Mouse (Mus musculus) midbrain, postnatal 0 days (tissue): Measurements from ENCODE around the gene Vmn1r124. TPM values are rescaled to one million over a fixed set of nuclear protein-coding genes. Genes with fewer than 3 reads are reported as not detected.
"Not testable (repeated sequence)": the region's sequence is repeated elsewhere in the genome, so short reads cannot be mapped to it uniquely, and the experiment has no call there.

ENCODE experiments used
- ATAC-seq: fragments of 200-750 bp; cut with Nextera tagmentation; 2 replicates; pipeline ENCODE4 v1.8.0; 2017; ENCODE audit warnings: moderate number of reproducible peaks, mild to moderate bottlenecking, moderate TSS enrichment, moderate library complexity; ENCODE audit not compliant: low FRiP score
- DNase-seq: peaks from one replicate; pipeline ENCODE4 v3.0.0-alpha.2; 2015; ENCODE audit warnings: low spot score
- H3K27ac ChIP-seq: fragments of 300-500 bp; sonication (generic); 2 replicates; pipeline ENCODE4 v1.5.1; 2014; ENCODE audit warnings: low read depth, mild to moderate bottlenecking, low read length, mixed read lengths
- H3K27me3 ChIP-seq: fragments of 300-500 bp; sonication (generic); 2 replicates; pipeline ENCODE4 v1.6.1; 2014; ENCODE audit warnings: low read length, control low read depth, mixed read lengths; ENCODE audit not compliant: insufficient read depth
- H3K36me3 ChIP-seq: fragments of 300-500 bp; sonication (generic); 2 replicates; pipeline ENCODE4 v1.6.1; 2014; ENCODE audit warnings: low read length, control low read depth, mixed read lengths; ENCODE audit not compliant: insufficient read depth
- H3K4me1 ChIP-seq: fragments of 300-500 bp; sonication (generic); 2 replicates; pipeline ENCODE4 v1.6.1; 2014; ENCODE audit warnings: mild to moderate bottlenecking, control low read depth, antibody characterized with exemption, low read length, mixed read lengths; ENCODE audit not compliant: insufficient read depth
- H3K4me2 ChIP-seq: fragments of 300-500 bp; sonication (generic); 2 replicates; pipeline ENCODE4 v1.6.1; 2014; ENCODE audit warnings: low read depth, mild to moderate bottlenecking, low read length, mixed read lengths; ENCODE audit not compliant: poor library complexity, severe bottlenecking
- H3K4me3 ChIP-seq: fragments of 300-500 bp; sonication (generic); 2 replicates; pipeline ENCODE4 v1.5.1; 2014; ENCODE audit warnings: low read depth, mild to moderate bottlenecking, low read length, moderate library complexity
- H3K9ac ChIP-seq: fragments of 300-500 bp; sonication (generic); replicated peaks from 2 replicates; pipeline ENCODE4 v1.6.1; 2014; ENCODE audit warnings: mild to moderate bottlenecking, low read length, moderate library complexity, mixed read lengths; ENCODE audit not compliant: poor library complexity, severe bottlenecking
- H3K9me3 ChIP-seq: fragments of 300-500 bp; sonication (generic); 2 replicates; pipeline ENCODE4 v1.6.1; 2016; ENCODE audit warnings: low read length, control low read depth
- WGBS: fragments of 180-500 bp; shearing (Covaris S2); extraction: QIAGEN DNeasy Blood & Tissue Kit; methylation state at CpG from one replicate; pipeline ENCODE4 v1.1.7; 2014; 5-methylcytosine and 5-hydroxymethylcytosine counted together
- polyA plus RNA-seq: library from polyadenylated mRNA; unstranded; fragments of >200 nt; fragmentation: Nextera tagmentation; extraction: Ambion mirVana; gene quantifications from 2 replicates; pipeline ENCODE4 v1.2.1, GENCODE M21; 2015
- total RNA-seq: library from RNA; depleted of rRNA; stranded (reverse); fragments of >200 nt; gene quantifications from 2 replicates; pipeline ENCODE4 v1.2.3, GENCODE M21; 2014; rRNA removed

Vmn1r124 gene
- total RNA-seq (not detected in 2 replicates), polyA plus RNA-seq (not detected in 2 replicates)

GRCm38 (mm10) chr7:21260517-21260916, at the start of gene Vmn1r124:
Vmn1r124 (minus strand) TSS chr7:21260617.
- 64% methylated on average over 4 of the region's 4 CpGs for WGBS
- H3K27ac ChIP-seq, H3K4me3 ChIP-seq, DNase-seq, H3K9me3 ChIP-seq, H3K9ac ChIP-seq, H3K4me2 ChIP-seq, H3K36me3 ChIP-seq, ATAC-seq, H3K4me1 ChIP-seq, H3K27me3 ChIP-seq: not testable (repeated sequence)

GRCm38 (mm10) chr7:21301367-21301766, 41.0 kb upstream of the Vmn1r124 start, which contains the start of gene Vmn1r126:
Vmn1r126 (minus strand) TSS chr7:21301467.
- not testable (repeated sequence) for H3K4me1 ChIP-seq, ATAC-seq, H3K27me3 ChIP-seq, H3K4me3 ChIP-seq, H3K4me2 ChIP-seq, H3K9ac ChIP-seq, H3K27ac ChIP-seq, DNase-seq, H3K9me3 ChIP-seq, H3K36me3 ChIP-seq
- no CpG with 5 or more reads among the region's 5 CpGs for WGBS

GRCm38 (mm10) chr7:21271879-21272278, 11.5 kb upstream of the Vmn1r124 start, which contains the start of gene Vmn1r125:
Vmn1r125 (plus strand) TSS chr7:21272179.
- not testable (repeated sequence) for H3K9me3 ChIP-seq, H3K4me2 ChIP-seq, H3K27ac ChIP-seq, H3K4me3 ChIP-seq, H3K36me3 ChIP-seq, H3K4me1 ChIP-seq, H3K9ac ChIP-seq, ATAC-seq, DNase-seq, H3K27me3 ChIP-seq
- 65% methylated on average over 3 of the region's 3 CpGs for WGBS

Other genes starting within 250 kb of the Vmn1r124 start
- gene Vmn1r119, start 248.2 kb downstream of the Vmn1r124 start, total RNA-seq = not detected in 2 replicates
- gene Vmn1r119, start 248.2 kb downstream of the Vmn1r124 start, polyA plus RNA-seq = not detected in 2 replicates
- not detected in 2 replicates for gene Vmn1r120, start 206.8 kb downstream of the Vmn1r124 start, total RNA-seq
- gene Vmn1r120, start 206.8 kb downstream of the Vmn1r124 start, polyA plus RNA-seq = not detected in 2 replicates
- gene Vmn1r121, start 162.1 kb downstream of the Vmn1r124 start, total RNA-seq = not detected in 2 replicates
- not detected in 2 replicates for gene Vmn1r121, start 162.1 kb downstream of the Vmn1r124 start, polyA plus RNA-seq
- gene Vmn1r122, start 126.5 kb downstream of the Vmn1r124 start, total RNA-seq = not detected in 2 replicates
- not detected in 2 replicates for gene Vmn1r122, start 126.5 kb downstream of the Vmn1r124 start, polyA plus RNA-seq
- gene Vmn1r123, start 98.4 kb downstream of the Vmn1r124 start, total RNA-seq = not detected in 2 replicates
- gene Vmn1r123, start 98.4 kb downstream of the Vmn1r124 start, polyA plus RNA-seq = not detected in 2 replicates
- not detected in 2 replicates for gene Gm5157, start 70.2 kb downstream of the Vmn1r124 start, total RNA-seq
- not detected in 2 replicates for gene Gm5157, start 70.2 kb downstream of the Vmn1r124 start, polyA plus RNA-seq
- not detected in 2 replicates for gene Vmn1r125, start 11.6 kb upstream of the Vmn1r124 start, total RNA-seq
- gene Vmn1r125, start 11.6 kb upstream of the Vmn1r124 start, polyA plus RNA-seq = not detected in 2 replicates
- not detected in 2 replicates for gene Vmn1r126, start 40.9 kb upstream of the Vmn1r124 start, total RNA-seq
- not detected in 2 replicates for gene Vmn1r126, start 40.9 kb upstream of the Vmn1r124 start, polyA plus RNA-seq
- not detected in 2 replicates for gene Vmn1r127, start 59.2 kb upstream of the Vmn1r124 start, total RNA-seq
- gene Vmn1r127, start 59.2 kb upstream of the Vmn1r124 start, polyA plus RNA-seq = not detected in 2 replicates
- gene Vmn1r128, start 88.8 kb upstream of the Vmn1r124 start, total RNA-seq = not detected in 2 replicates
- not detected in 2 replicates for gene Vmn1r128, start 88.8 kb upstream of the Vmn1r124 start, polyA plus RNA-seq
- gene Vmn1r129, start 100.7 kb upstream of the Vmn1r124 start, total RNA-seq = not detected in 2 replicates
- not detected in 2 replicates for gene Vmn1r129, start 100.7 kb upstream of the Vmn1r124 start, polyA plus RNA-seq
- gene Gm6882, start 172.1 kb upstream of the Vmn1r124 start, total RNA-seq = not detected in 2 replicates
- gene Gm6882, start 172.1 kb upstream of the Vmn1r124 start, polyA plus RNA-seq = not detected in 2 replicates